Mouse (Mus musculus): ENCODE results near the gene Olfr1274-ps.
"Not testable (repeated sequence)": the region's sequence is repeated elsewhere in the genome, so short reads cannot be mapped to it uniquely, and the experiment has no call there.

Olfr1274-ps gene

GRCm38 (mm10) chr2:90398633-90399107, at the start of gene Olfr1274-ps:
TSS of gene Olfr1274-ps (plus strand) at chr2:90398683.
- not testable (repeated sequence) for DNase-seq (ENCODE audit: low read depth)

- not testable (repeated sequence) for DNase-seq (ENCODE audit: low read depth)
These were observed 47.4 kb upstream of the Olfr1274-ps start for GRCm38 (mm10) chr2:90351047-90351446.

GRCm38 (mm10) chr2:90351540-90351939, 46.9 kb upstream of the Olfr1274-ps start:
- DNase-seq (ENCODE audit: low read depth) = not testable (repeated sequence)

- not testable (repeated sequence) for DNase-seq (ENCODE audit: low read depth)
These were observed 39.3 kb upstream of the Olfr1274-ps start for GRCm38 (mm10) chr2:90359229-90359628.

GRCm38 (mm10) chr2:90360199-90360598, 38.3 kb upstream of the Olfr1274-ps start:
- DNase-seq (ENCODE audit: low read depth) = not testable (repeated sequence)

- not testable (repeated sequence) for DNase-seq (ENCODE audit: low read depth)
These were observed 15.8 kb downstream of the Olfr1274-ps start for GRCm38 (mm10) chr2:90414110-90414821.

GRCm38 (mm10) chr2:90422282-90422681, 23.8 kb downstream of the Olfr1274-ps start:
- not testable (repeated sequence) for DNase-seq (ENCODE audit: low read depth)

- DNase-seq (ENCODE audit: low read depth) = not testable (repeated sequence)
These were observed 26.5 kb downstream of the Olfr1274-ps start for GRCm38 (mm10) chr2:90424937-90425336.

- not testable (repeated sequence) for DNase-seq (ENCODE audit: low read depth)
These were observed 30.7 kb downstream of the Olfr1274-ps start for GRCm38 (mm10) chr2:90428988-90429717.

GRCm38 (mm10) chr2:90429782-90430181, 31.3 kb downstream of the Olfr1274-ps start:
- not testable (repeated sequence) for DNase-seq (ENCODE audit: low read depth)

- not testable (repeated sequence) for DNase-seq (ENCODE audit: low read depth)
These were observed 39.0 kb downstream of the Olfr1274-ps start for GRCm38 (mm10) chr2:90437453-90437852.

- not testable (repeated sequence) for DNase-seq (ENCODE audit: low read depth)
These were observed 41.7 kb downstream of the Olfr1274-ps start for GRCm38 (mm10) chr2:90440169-90440568.

- DNase-seq (ENCODE audit: low read depth) = not testable (repeated sequence)
These were observed 43.3 kb downstream of the Olfr1274-ps start for GRCm38 (mm10) chr2:90441811-90442210.

- DNase-seq (ENCODE audit: low read depth) = no peak
These were observed 45.3 kb downstream of the Olfr1274-ps start for GRCm38 (mm10) chr2:90443811-90444210.

GRCm38 (mm10) chr2:90448967-90449740, 50.7 kb downstream of the Olfr1274-ps start:
- no peak for DNase-seq (ENCODE audit: low read depth)

GRCm38 (mm10) chr2:90452380-90452779, 53.9 kb downstream of the Olfr1274-ps start:
- DNase-seq (ENCODE audit: low read depth) = no peak
